In the genomic region with DNA sequence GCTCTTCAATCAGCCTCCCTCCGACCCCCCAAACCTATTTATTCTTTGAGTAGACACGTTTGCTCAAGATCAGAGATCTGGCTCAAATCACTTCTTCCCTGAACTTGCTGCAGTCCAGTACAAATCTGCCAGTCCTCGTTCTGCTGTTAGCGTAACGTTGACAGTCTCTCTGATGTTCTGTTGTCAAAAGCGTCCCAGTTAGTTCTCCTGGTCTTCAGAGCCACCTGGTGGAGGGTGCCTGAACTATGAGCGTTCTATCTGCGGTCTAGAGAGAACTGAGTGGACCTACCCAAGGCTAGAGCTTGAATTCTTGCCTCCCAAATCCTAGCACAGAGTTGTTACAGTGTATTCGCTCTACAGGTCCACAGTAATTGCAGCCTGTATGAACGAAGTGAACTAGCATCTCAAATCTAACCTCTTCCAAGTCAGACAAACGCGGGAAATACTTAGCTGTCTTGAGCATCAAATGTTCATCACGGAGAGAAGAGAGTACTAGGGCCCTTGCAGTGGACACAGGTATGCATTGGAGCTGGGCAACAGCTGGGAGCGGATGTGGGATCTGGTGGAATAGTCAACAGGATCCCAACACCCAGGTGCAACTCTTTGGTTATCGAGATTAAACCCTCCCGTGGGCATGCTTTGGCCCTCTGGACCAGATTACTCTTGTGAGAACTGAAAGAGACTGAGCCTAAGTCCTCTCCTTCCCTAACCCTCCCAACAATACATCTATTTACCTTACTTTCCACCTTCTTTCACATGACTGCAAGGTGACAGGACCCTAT, we compare ENCODE assay signal across 8 mouse cellular contexts. TPM values are rescaled to one million over a fixed set of nuclear protein-coding genes. Genes with fewer than 3 reads are reported as not detected.
A peak's percentile ranks its signal among the peaks of the same experiment; 100 is the strongest.
DNase-seq lines count a peak whose midpoint lies in the region; ATAC-seq lines count a peak whose summit lies in the region.

No protein-coding gene starts in this region.

- no peaks in the 10 kb centered on the region for H3K27me3 ChIP-seq in intestine, embryonic 16.5 days (replicated peaks; ENCODE audit: control insufficient read depth, insufficient read depth, low read length)
- peaks cover 38% of the 10 kb centered on the region for H3K27me3 ChIP-seq in midbrain, embryonic 10.5 days (ENCODE audit: low read depth, poor library complexity, severe bottlenecking)

- peak overlapping the region; percentile 55; the same call in 1 of the 2 replicates for H3K27ac ChIP-seq in intestine, embryonic 16.5 days (ENCODE audit: low read length)
- no peak overlapping the region for H3K27ac ChIP-seq in midbrain, embryonic 10.5 days (replicated peaks)

- peak overlapping the region; percentile 92 for H3K4me2 ChIP-seq in intestine, embryonic 16.5 days (ENCODE audit: low read depth, low read length)

- H3K4me3 ChIP-seq in intestine, embryonic 16.5 days (ENCODE audit: low read length): peak overlapping the region; percentile 76
- peak overlapping the region; percentile 62 for H3K4me3 ChIP-seq in midbrain, embryonic 10.5 days

- intact Hi-C loops in left cerebral cortex, postnatal 36 days (cut with DNase I): loop anchor here (1.0 to 2.0 kb wide), 2 partner anchors 128 to 258 kb away; no protein-coding TSS in a partner anchor

- no peaks in the 10 kb centered on the region for H3K9me3 ChIP-seq in intestine, embryonic 16.5 days (ENCODE audit: control insufficient read depth, low read length)
- no peaks in the 10 kb centered on the region for H3K9me3 ChIP-seq in midbrain, embryonic 10.5 days (replicated peaks)

- DNase-seq in 3134 (ENCODE audit: extremely low read depth, insufficient read length, low spot score): peak; percentile 59
- peak; percentile 89 for DNase-seq in adrenal gland, postnatal 10 days
- peak; percentile 78 for DNase-seq in embryo, embryonic 9.5 days (ENCODE audit: extremely low spot score)
- peak; percentile 52 to 81 for DNase-seq in gastrocnemius, postnatal 4 days (ENCODE audit: low spot score in 2 of 2)
- peak; percentile 76 to 84 for DNase-seq in left cerebral cortex, postnatal 36 days (ENCODE audit: low spot score in 2 of 2)
- peak; percentile 77 for DNase-seq in midbrain, embryonic 10.5 days (ENCODE audit: low spot score)
- peak; percentile 74 for DNase-seq in skeletal muscle tissue, adult 2 months (ENCODE audit: low read depth, low spot score)

- H3K36me3 ChIP-seq in intestine, embryonic 16.5 days (ENCODE audit: control insufficient read depth, insufficient read depth, low read length): no peaks in the 10 kb centered on the region
- peaks cover 2% of the 10 kb centered on the region; the same call in 1 of the 2 replicates for H3K36me3 ChIP-seq in midbrain, embryonic 10.5 days

- WGBS in intestine, embryonic 16.5 days: 30% methylated on average over 16 of the region's 16 CpGs
- WGBS in midbrain, embryonic 10.5 days: 32% methylated on average over 16 of the region's 16 CpGs

- peak; percentile 86 for ATAC-seq in intestine, embryonic 16.5 days

- H3K9ac ChIP-seq in intestine, embryonic 16.5 days (ENCODE audit: low read depth, low read length): peak overlapping the region; percentile 85; the same call in 1 of the 2 replicates

- peaks cover 9% of the 10 kb centered on the region for H3K4me1 ChIP-seq in intestine, embryonic 16.5 days (ENCODE audit: control insufficient read depth, insufficient read depth, low read length)
- H3K4me1 ChIP-seq in midbrain, embryonic 10.5 days: peaks cover 13% of the 10 kb centered on the region

RNA-seq across cellular contexts. Expression of gene Traf5, which starts 0.7 kb away (rescaled TPM):
- 10 to 100 TPM in 1 of 2 experiments, 1 to 10 TPM in 1; 8.4 to 10.6 TPM for total RNA-seq in adrenal gland, postnatal 10 days (2021)
- 10 to 100 TPM; 26.2 to 28.6 TPM for total RNA-seq in gastrocnemius, postnatal 4 days (2021)
- polyA plus RNA-seq in intestine, embryonic 16.5 days (2015; fragmentation: Nextera tagmentation; extraction: Ambion mirVana): 17.5 and 20.7 TPM in 2 replicates
- total RNA-seq in left cerebral cortex, postnatal 36 days (2021): 1 to 10 TPM; 3.1 to 8.5 TPM
- 3.3 and 3.6 TPM in 2 replicates for polyA plus RNA-seq in midbrain, embryonic 10.5 days (2016; fragmentation: Nextera tagmentation; extraction: Ambion mirVana)

RNA-seq across cellular contexts. Expression of gene Rcor3, which starts 44.8 kb away (rescaled TPM):
- 10 to 100 TPM; 28.8 to 42.4 TPM for total RNA-seq in adrenal gland, postnatal 10 days (2021)
- 10 to 100 TPM; 38.8 to 40.7 TPM for total RNA-seq in gastrocnemius, postnatal 4 days (2021)
- polyA plus RNA-seq in intestine, embryonic 16.5 days (2015; fragmentation: Nextera tagmentation; extraction: Ambion mirVana): 22.3 and 24.8 TPM in 2 replicates
- 10 to 100 TPM; 30.5 to 30.6 TPM for total RNA-seq in left cerebral cortex, postnatal 36 days (2021)
- 16.0 and 19.0 TPM in 2 replicates for polyA plus RNA-seq in midbrain, embryonic 10.5 days (2016; fragmentation: Nextera tagmentation; extraction: Ambion mirVana)
